Mouse (Mus musculus) kidney, adult 8-10 months (tissue): ENCODE results near the gene Irf1.

ENCODE experiments used
- DNase-seq, 2 experiments: peaks; one replicate each; pipeline ENCODE4 v3.0.0; 2022

The Irf1 gene

GRCm38 (mm10) chr11:53813001-53813868 lies 43.4 kb downstream of the Irf1 start:
- peak; percentile 77 to 84 for DNase-seq

- no peak for DNase-seq
These were observed 45.0 kb downstream of the Irf1 start for GRCm38 (mm10) chr11:53814810-53815209.

GRCm38 (mm10) chr11:53816841-53817375 lies 47.1 kb downstream of the Irf1 start:
- DNase-seq, result no peak

GRCm38 (mm10) chr11:53818794-53819193 lies 49.0 kb downstream of the Irf1 start:
- peak; percentile 37 to 54 for DNase-seq

GRCm38 (mm10) chr11:53819511-53819910 lies 49.7 kb downstream of the Irf1 start:
- DNase-seq, result no peak

- DNase-seq, result no peak
These were observed 50.8 kb downstream of the Irf1 start for GRCm38 (mm10) chr11:53820516-53821170.

GRCm38 (mm10) chr11:53821230-53821944 lies 51.6 kb downstream of the Irf1 start:
- no peak for DNase-seq

- no peak for DNase-seq
These were observed 52.1 kb downstream of the Irf1 start for GRCm38 (mm10) chr11:53821945-53822338.

- no peak for DNase-seq
These were observed 55.6 kb downstream of the Irf1 start for GRCm38 (mm10) chr11:53825409-53825808.
